Mouse (Mus musculus): ENCODE measurements around the gene Crb2.

Gene Crb2

DNA sequence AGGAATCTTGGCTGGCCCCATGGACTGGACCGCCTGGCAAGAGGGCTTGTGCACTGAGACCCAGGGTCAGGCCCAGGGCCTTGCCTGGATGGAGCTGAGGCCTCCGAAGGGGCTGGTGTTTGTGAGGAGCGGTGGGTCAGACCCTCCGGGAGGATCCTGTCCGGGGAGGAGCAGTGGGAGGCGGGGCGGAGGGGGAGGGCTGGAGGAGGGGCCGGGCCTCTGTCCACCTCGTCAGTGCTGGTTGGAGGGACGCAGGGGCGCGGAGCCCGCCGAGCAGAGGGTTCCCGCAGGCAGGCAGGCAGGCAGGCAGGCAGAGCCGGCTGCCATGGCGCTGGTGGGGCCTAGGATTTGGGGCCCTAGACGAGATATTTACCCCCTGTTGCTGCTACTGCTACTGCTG is at the start of gene Crb2:
Crb2 (plus strand) TSS at position 234 of the 400 bp plus-strand sequence.
- no peak for DNase-seq

DNA sequence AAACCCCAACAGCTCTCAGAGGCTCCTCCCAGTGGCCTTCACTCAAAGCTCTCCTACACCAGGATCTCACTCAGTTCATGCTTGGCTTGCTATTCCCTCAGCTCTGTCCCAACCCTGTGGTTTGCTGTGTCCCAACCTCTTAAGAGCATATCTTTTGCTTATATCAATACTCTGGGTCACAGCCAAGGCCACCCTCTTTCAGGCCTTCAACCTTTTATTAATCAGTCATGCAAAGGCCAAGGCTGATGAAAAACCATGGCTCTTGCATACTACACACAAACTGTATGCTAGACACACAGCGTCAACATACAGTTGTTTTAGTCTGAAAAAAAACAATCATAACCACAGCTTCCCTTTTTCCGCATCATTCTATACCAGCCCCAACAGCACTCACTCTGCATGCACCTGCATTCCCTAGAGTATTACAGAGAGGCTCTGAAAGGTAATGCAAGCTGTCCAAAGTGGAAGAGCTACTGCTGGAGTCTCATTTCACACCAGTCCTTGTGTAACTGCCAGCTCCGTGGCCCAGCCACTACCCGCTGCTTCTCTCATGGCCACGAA is 44.7 kb upstream of the Crb2 start:
- DNase-seq = no peak

GRCm38 (mm10) chr2:37734979-37735806 is 40.9 kb upstream of the Crb2 start:
- DNase-seq = peak; percentile 69

DNA sequence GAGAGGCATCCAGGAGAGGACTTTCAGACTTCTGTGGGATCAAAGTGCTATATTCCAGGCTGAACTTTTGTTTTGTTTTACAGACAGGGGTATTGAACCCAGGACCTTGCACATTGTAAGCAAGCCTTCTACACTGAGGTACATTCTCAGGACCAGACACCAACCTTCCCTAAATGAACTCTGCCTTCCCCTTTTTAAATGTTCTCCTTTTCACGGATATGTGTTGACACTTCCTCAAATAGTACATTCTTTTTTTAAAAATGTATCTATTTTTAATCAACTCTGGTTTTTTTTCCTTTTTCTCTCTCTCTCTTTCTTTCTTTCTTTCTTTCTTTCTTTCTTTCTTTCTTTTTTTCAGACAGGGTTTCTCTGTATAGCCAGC is 40.3 kb upstream of the Crb2 start:
- DNase-seq = no peak

- no peak for DNase-seq
These were observed 34.1 kb upstream of the Crb2 start for GRCm38 (mm10) chr2:37741806-37742554.

- DNase-seq = no peak
These were observed 31.2 kb upstream of the Crb2 start for GRCm38 (mm10) chr2:37744773-37745395.

DNA sequence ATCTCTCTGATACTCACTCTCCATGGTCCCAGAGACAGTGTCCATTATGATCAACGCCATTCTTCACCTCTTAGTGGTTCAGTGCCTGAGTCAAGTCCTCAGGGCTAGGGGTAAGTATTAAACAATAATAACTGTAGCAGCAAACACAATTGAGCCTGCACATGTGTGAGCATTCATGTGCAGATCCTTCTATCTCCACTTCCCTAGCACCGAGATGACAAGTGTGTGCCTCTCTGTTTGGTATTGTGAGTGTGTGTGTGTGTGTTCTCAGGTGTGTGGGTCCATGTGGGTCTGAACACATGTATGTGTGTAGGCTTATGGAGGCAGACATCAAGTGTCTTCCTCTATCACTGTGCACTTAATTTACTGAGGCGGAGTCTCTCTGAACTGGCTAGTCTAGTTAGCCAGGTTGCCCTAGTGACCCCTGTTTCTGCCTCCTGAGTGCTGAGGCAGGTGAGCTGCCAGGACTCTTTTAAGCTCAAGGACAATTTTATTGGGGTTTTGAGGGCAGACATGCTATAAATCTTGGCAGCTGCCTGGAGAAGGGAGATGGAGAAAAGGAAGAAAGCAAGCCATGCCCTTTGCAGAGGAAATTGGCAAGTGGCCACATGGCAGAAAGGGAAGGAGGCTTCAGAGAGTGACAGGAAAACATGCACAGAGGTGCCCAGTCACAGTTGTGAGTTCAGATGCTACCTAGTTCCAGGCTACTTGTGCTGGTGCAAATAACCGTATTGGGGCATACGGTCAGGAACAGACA is 29.6 kb upstream of the Crb2 start:
- no peak for DNase-seq

DNA sequence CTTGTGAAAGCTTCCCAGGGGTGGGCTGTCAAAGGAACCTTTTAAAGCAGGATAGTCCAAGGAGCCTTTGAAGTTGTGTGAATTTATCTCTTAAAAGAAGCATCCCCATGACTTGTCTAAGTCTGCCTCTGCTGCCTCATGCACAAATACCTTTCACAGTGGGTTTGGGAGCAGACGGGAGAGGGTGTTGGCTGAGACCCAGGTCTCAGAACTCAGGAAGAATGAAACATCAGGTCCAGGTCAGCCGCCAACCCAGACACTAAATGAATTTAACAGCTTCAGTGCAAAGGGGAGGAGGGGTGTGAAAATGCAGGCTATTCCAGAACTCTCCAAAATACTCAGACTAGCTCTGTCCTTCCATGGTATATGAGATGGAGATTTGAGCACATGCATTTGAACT is 28.1 kb upstream of the Crb2 start:
- no peak for DNase-seq

GRCm38 (mm10) chr2:37748442-37749066 is 27.5 kb upstream of the Crb2 start:
- DNase-seq = no peak

- DNase-seq = no peak
These were observed 26.7 kb upstream of the Crb2 start for GRCm38 (mm10) chr2:37749323-37749722.

- DNase-seq = no peak
These were observed 24.9 kb upstream of the Crb2 start for GRCm38 (mm10) chr2:37751114-37751513.

GRCm38 (mm10) chr2:37756220-37756930 is 19.7 kb upstream of the Crb2 start:
- DNase-seq = no peak

DNA sequence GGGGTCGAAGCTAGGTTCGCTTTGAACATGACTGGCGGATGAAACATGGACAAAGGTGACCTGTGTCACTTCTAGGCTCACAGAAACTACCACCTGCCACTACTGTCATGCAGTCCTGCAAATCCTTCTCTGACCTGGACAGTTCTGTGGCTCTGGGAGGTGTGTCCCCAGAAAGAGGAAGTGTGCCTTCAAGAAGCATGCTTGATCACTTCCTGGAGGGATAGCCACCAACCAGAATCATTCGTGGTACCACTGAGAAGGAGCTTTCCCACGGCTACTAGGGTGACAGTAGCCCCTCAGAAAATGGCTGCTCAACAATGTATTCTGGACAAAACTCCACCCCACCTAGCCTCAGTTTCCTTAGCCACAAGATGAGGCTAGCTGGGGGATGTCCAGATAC is 19.0 kb upstream of the Crb2 start:
- DNase-seq = no peak

DNA sequence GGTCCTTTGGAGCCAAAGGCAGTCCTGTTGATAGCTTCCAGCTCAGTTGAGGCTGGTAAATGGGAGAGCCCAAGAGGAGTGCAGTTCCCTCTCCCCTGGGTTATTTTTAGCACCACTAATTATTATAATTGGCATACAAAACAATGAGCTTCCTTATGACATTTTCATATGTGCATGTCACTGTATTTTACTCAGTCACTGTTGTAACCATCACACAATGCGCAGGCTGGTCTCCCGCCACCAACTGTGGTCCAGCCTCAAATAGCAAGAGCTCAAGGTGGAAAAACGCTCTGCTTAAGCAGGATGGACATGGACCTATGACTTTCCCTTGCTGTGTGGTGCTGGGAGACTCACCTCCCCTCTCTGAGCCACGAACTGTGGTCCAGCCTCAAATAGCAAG is 18.3 kb upstream of the Crb2 start:
- no peak for DNase-seq

GRCm38 (mm10) chr2:37758343-37759015 is 17.6 kb upstream of the Crb2 start:
- no peak for DNase-seq

DNA sequence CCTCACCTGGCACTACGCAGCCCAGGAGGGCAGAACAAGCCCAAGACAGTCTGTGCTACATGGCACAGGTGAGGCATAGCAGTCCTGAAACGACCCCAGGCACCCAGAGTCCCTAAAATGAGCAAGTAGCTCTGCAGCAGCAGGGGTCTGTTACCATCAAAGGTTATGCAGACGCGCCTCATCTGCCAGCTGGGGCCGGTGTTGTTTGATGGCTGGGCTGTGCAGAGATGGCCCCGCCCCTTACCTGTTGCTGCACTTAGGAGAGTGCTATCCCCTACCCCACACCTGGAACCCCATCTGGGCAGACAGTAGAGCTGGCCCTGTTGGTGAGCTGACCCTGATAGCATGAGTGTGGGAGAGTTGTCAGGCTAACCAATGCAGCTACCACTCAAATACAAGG is 15.4 kb upstream of the Crb2 start:
- DNase-seq = peak; percentile 34

DNA sequence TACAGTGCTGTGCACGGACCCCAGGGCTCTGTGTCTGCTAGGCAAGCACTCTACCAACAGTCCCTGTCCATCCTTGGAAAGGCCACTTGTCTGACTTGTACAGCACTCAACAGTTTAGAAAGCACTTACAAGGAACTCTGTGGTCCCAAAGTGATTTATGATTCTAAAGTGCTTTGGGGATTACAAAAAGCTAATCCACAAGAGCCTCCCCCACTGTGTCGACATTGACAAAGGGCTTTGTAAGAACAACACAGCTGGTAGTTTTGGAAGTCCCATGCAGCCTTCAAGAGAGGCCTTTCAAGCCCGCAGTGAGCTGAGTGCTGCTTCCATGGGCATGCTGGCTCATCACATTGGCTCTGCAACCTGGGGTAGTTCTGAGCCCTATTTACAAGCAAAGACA is 12.4 kb upstream of the Crb2 start:
- no peak for DNase-seq

GRCm38 (mm10) chr2:37764514-37764913 is 11.5 kb upstream of the Crb2 start:
- DNase-seq = no peak

DNA sequence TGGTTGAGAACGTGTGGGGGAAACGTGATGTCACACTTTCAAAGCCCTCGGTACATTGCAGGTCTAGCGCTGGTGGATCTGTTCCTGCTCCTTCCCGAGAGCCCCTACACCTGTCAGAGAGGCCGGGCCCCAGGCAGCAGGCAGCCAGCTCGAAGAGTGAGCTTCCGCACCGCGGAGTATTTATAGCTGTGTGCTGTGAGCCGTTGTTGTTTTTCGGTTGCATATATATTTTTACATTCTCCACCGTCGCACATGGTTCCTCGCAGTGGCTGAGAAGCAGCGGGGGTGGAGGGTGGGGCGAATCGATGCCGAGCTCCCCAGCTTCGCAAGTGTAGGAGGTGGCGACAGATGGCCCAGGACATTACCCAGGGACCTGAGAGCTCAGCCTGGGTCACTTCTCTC is 11.0 kb upstream of the Crb2 start:
- DNase-seq = peak; percentile 77

DNA sequence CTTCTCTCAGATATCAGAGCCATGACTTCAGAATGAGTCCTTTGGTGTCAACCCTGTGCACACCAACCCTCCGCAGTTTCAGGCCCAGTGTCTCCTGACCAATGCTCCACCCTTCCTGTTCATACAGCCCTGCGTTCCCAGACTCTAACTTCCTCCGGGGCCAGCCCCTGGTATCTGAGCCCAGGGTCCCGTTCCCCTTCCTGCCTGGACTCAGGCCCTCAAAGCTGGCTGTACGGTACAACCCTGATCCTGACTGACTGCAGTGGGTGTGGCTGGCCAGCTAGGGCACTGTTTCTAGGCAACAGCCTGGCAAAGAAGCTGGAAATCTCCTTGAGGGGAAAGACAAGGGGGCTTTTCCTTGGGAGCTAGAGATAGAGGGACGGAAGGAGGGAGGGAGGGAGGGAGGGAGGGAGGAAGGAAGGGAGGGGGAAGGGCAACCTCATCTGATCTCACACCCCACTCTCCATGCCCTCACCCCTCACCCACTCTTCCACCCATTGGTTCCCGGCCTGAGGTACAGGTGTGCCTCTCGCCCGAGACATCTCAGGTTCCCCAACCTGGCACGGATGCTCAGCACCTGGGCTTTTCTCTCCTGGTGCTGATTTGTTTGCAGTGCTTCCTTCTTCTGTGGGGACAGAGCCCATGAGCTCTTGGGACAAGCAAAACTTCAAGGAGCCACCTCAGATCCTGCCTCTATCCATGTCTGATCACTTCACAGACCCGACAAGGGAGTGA is 9.9 kb upstream of the Crb2 start:
- DNase-seq = peak; percentile 21
